ENCODE assay signal across 27 mouse cellular contexts in genomic region chr10:107293934-107294664, GRCm38 (mm10). TPM values are rescaled to one million over a fixed set of nuclear protein-coding genes. Genes with fewer than 3 reads are reported as not detected.
DNase-seq lines count a peak whose midpoint lies in the region; ATAC-seq lines count a peak whose summit lies in the region.
"Had no signal": no experiment of that assay in that cellular context is flagged by ENCODE, and none has a peak within 500 bp of the region (broad histone marks: within the 10 kb centered on the region; RNA-seq: fewer than 3 reads in every experiment).

No protein-coding gene starts in this region.

- H3K4me1 ChIP-seq in midbrain, embryonic 11.5 days (ENCODE audit: control insufficient read depth, insufficient read depth, low read length), result no peaks in the 10 kb centered on the region
- no peaks in the 10 kb centered on the region for H3K4me1 ChIP-seq in midbrain, embryonic 14.5 days (ENCODE audit: control insufficient read depth, insufficient read depth, low read length)
- H3K4me1 ChIP-seq: forebrain, embryonic 13.5 days; heart, embryonic 12.5 days; hindbrain, embryonic 15.5 days; limb, embryonic 10.5 days; limb, embryonic 15.5 days; liver, embryonic 15.5 days; midbrain, embryonic 10.5 days had no signal

- no peak overlapping the region for H3K4me2 ChIP-seq in midbrain, embryonic 11.5 days
- H3K4me2 ChIP-seq in midbrain, embryonic 14.5 days (ENCODE audit: low read length), result no peak overlapping the region
- H3K4me2 ChIP-seq: forebrain, embryonic 13.5 days; heart, embryonic 12.5 days; hindbrain, embryonic 15.5 days; limb, embryonic 15.5 days; liver, embryonic 15.5 days; lung, embryonic 14.5 days had no signal

- no peak overlapping the region for H3K4me3 ChIP-seq in midbrain, embryonic 11.5 days (ENCODE audit: low read depth, low read length)
- no peak overlapping the region for H3K4me3 ChIP-seq in midbrain, embryonic 14.5 days (replicated peaks; ENCODE audit: low read depth, low read length)
- H3K4me3 ChIP-seq: forebrain, embryonic 13.5 days; heart, adult 2 months; heart, embryonic 12.5 days; hindbrain, embryonic 15.5 days; limb, embryonic 10.5 days; limb, embryonic 15.5 days; liver, embryonic 15.5 days; midbrain, embryonic 10.5 days had no signal

- no peak overlapping the region for H3K9ac ChIP-seq in midbrain, embryonic 11.5 days (ENCODE audit: low read length)
- no peak overlapping the region for H3K9ac ChIP-seq in midbrain, embryonic 14.5 days (replicated peaks; ENCODE audit: low read length)
- H3K9ac ChIP-seq: forebrain, embryonic 13.5 days; heart, embryonic 12.5 days; hindbrain, embryonic 15.5 days; limb, embryonic 15.5 days; liver, embryonic 15.5 days; lung, embryonic 14.5 days had no signal

- H3K36me3 ChIP-seq in midbrain, embryonic 11.5 days (ENCODE audit: control insufficient read depth, insufficient read depth, low read length), result no peaks in the 10 kb centered on the region
- no peaks in the 10 kb centered on the region for H3K36me3 ChIP-seq in midbrain, embryonic 14.5 days (ENCODE audit: control insufficient read depth, insufficient read depth, low read length)
- H3K36me3 ChIP-seq: G1E; heart, embryonic 12.5 days; hindbrain, embryonic 15.5 days; limb, embryonic 10.5 days; limb, embryonic 15.5 days; liver, embryonic 15.5 days; midbrain, embryonic 10.5 days had no signal

- no peaks in the 10 kb centered on the region for H3K9me3 ChIP-seq in midbrain, embryonic 11.5 days (ENCODE audit: control insufficient read depth, low read length)
- H3K9me3 ChIP-seq in midbrain, embryonic 14.5 days (ENCODE audit: control insufficient read depth, low read length), result no peaks in the 10 kb centered on the region
- H3K9me3 ChIP-seq: forebrain, embryonic 13.5 days; heart, embryonic 12.5 days; hindbrain, embryonic 15.5 days; limb, embryonic 10.5 days; limb, embryonic 15.5 days; liver, embryonic 15.5 days; midbrain, embryonic 10.5 days had no signal

- peak; percentile 87 for ATAC-seq in cerebellum, adult (ENCODE audit: insufficient number of reproducible peaks, low FRiP score, low TSS enrichment)
- no peak for ATAC-seq in midbrain, embryonic 11.5 days (ENCODE audit: low FRiP score)
- ATAC-seq in midbrain, embryonic 14.5 days (ENCODE audit: low FRiP score, low TSS enrichment), result no peak
- ATAC-seq: forebrain, embryonic 13.5 days; Patski had no signal

- no peaks in the 10 kb centered on the region for H3K27me3 ChIP-seq in midbrain, embryonic 11.5 days (ENCODE audit: control insufficient read depth, insufficient read depth, low read length)
- H3K27me3 ChIP-seq in midbrain, embryonic 14.5 days (ENCODE audit: control insufficient read depth, insufficient read depth, low read length), result no peaks in the 10 kb centered on the region
- H3K27me3 ChIP-seq: forebrain, embryonic 13.5 days; heart, embryonic 12.5 days; hindbrain, embryonic 15.5 days; limb, embryonic 15.5 days; liver, embryonic 15.5 days; Patski had no signal

- WGBS in midbrain, embryonic 11.5 days, result 72% methylated on average over 7 of the region's 7 CpGs
- 65% methylated on average over 7 of the region's 7 CpGs for WGBS in midbrain, embryonic 14.5 days

- H3K27ac ChIP-seq in midbrain, embryonic 11.5 days (ENCODE audit: low read depth, low read length), result no peak overlapping the region
- H3K27ac ChIP-seq in midbrain, embryonic 14.5 days (replicated peaks; ENCODE audit: low read depth, low read length), result no peak overlapping the region
- H3K27ac ChIP-seq: forebrain, embryonic 13.5 days; heart, adult 2 months; hindbrain, embryonic 15.5 days; limb, embryonic 10.5 days; limb, embryonic 15.5 days; liver, embryonic 15.5 days; midbrain, embryonic 10.5 days had no signal

- no peak for DNase-seq in cerebellum, postnatal 4 days (ENCODE audit: low spot score in 2 of 2)
- DNase-seq in midbrain, embryonic 11.5 days (ENCODE audit: low spot score, missing footprints), result peak; percentile 14
- no peak for DNase-seq in midbrain, embryonic 14.5 days
- DNase-seq in cerebellum, adult 9-10 months, result peak; percentile 93
- peak; percentile 39 to 68 for DNase-seq in cerebellum, postnatal 36 days
- DNase-seq in liver, result no peak
- no peak for DNase-seq in adrenal gland, adult 18-20 months (ENCODE audit: low spot score in 2 of 2)
- DNase-seq: adrenal gland, postnatal 25 days; heart, adult 2 months; heart, postnatal 4 days; kidney, adult 11 months; kidney, postnatal 14 days; layer of hippocampus, adult 9-11 months; lung, embryonic 14.5 days; right cerebral cortex, postnatal 14 days had no signal

RNA-seq across cellular contexts. Expression of gene Lin7a, which starts 22.6 kb away (rescaled TPM):
- 9.0 and 11.6 TPM in 2 replicates for polyA plus RNA-seq in midbrain, embryonic 11.5 days (2014; fragmentation: Nextera tagmentation; extraction: Ambion mirVana)
- polyA plus RNA-seq in midbrain, embryonic 14.5 days (2014; fragmentation: Nextera tagmentation; extraction: Ambion mirVana), result 37.0 and 40.3 TPM in 2 replicates
- 1 to 10 TPM; 2.7 to 2.8 TPM for total RNA-seq in adrenal gland, adult 18-20 months (2021)
- total RNA-seq: G1E; megakaryocyte progenitor cell, adult 5-6 weeks; monocyte, adult 5-6 weeks had no signal
- polyA plus RNA-seq: G1E had no signal

Comparison
In these comparisons a context has a peak if more than half of its experiments do, and no peak if none do; other contexts are left out.
1. DNase-seq: peak in midbrain, embryonic 11.5 days (single experiment), cerebellum, adult 9-10 months (single experiment) and cerebellum, postnatal 36 days (2 of 2); none in cerebellum, postnatal 4 days (0 of 2), midbrain, embryonic 14.5 days (single experiment), liver (single experiment) and adrenal gland, adult 18-20 months (0 of 2).